Mouse (Mus musculus): Measurements from ENCODE around the gene Fam161b. TPM values are rescaled to one million over a fixed set of nuclear protein-coding genes. Genes with fewer than 3 reads are reported as not detected.

Gene Fam161b
- polyA plus RNA-seq, 1 experiment from 2014 or later: 4.0 TPM

- no peak for ATAC-seq (ENCODE audit: insufficient number of reproducible peaks, low FRiP score, low TSS enrichment, low read depth)
- Histone ChIP-seq H3K9me3 (ENCODE audit: control insufficient read depth, low read length) (no peaks in the 10 kb centered on the region), H3K4me2 (ENCODE audit: low read depth, severe bottlenecking) (no peak overlapping the region), H3K4me3 (ENCODE audit: low read depth, low read length) (no peak overlapping the region), H3K36me3 (ENCODE audit: control insufficient read depth, insufficient read depth, low read length) (no peaks in the 10 kb centered on the region), H3K27ac (replicated peaks; ENCODE audit: low read depth, low read length) (no peak overlapping the region), H3K27me3 (ENCODE audit: control insufficient read depth, insufficient read depth, low read length) (no peaks in the 10 kb centered on the region), H3K4me1 (ENCODE audit: control insufficient read depth, insufficient read depth, low read length) (no peaks in the 10 kb centered on the region), H3K9ac (ENCODE audit: low read length) (no peak overlapping the region)
- DNase-seq (ENCODE audit: low spot score): no peak
- WGBS: 80% methylated on average over 3 of the region's 3 CpGs
Measured at GRCm38 (mm10) chr12:84400068-84400467, 38.4 kb upstream of the Fam161b start.

GRCm38 (mm10) chr12:84399663-84400062 lies 38.0 kb upstream of the Fam161b start:
- DNase-seq (ENCODE audit: low spot score): no peak
- Histone ChIP-seq H3K27me3 (ENCODE audit: control insufficient read depth, insufficient read depth, low read length) (no peaks in the 10 kb centered on the region), H3K36me3 (ENCODE audit: control insufficient read depth, insufficient read depth, low read length) (no peaks in the 10 kb centered on the region), H3K9ac (ENCODE audit: low read length) (no peak overlapping the region), H3K4me3 (ENCODE audit: low read depth, low read length) (no peak overlapping the region), H3K9me3 (ENCODE audit: control insufficient read depth, low read length) (no peaks in the 10 kb centered on the region), H3K4me2 (ENCODE audit: low read depth, severe bottlenecking) (no peak overlapping the region), H3K27ac (replicated peaks; ENCODE audit: low read depth, low read length) (no peak overlapping the region), H3K4me1 (ENCODE audit: control insufficient read depth, insufficient read depth, low read length) (no peaks in the 10 kb centered on the region)
- no peak for ATAC-seq (ENCODE audit: insufficient number of reproducible peaks, low FRiP score, low TSS enrichment, low read depth)
- 77% methylated on average over 9 of the region's 9 CpGs for WGBS

DNA sequence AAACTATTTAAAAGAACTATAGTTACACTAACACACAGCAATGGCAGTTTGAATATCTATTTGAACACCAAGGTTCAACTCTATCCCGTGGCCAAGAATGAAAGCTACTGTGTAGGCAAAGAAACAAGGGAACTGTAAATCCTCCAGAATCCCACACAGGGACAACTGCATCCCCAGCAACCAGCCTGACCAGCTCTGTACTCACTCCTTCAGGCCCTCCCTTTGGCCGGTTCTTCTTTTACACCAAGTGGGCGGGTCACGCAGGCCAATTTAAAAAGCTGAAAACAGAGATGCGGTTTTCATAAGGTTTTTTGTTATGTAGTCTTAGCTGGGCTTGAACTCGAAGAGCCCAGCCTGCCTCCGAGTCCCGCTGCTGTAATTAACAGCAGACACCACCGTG lies 37.5 kb upstream of the Fam161b start:
- H3K9me3 ChIP-seq (ENCODE audit: control insufficient read depth, low read length): no peaks in the 10 kb centered on the region
- H3K27ac ChIP-seq (replicated peaks; ENCODE audit: low read depth, low read length): no peak overlapping the region
- WGBS: 75% methylated on average over 9 of the region's 9 CpGs
- H3K4me2 ChIP-seq (ENCODE audit: low read depth, severe bottlenecking): no peak overlapping the region
- H3K4me3 ChIP-seq (ENCODE audit: low read depth, low read length): no peak overlapping the region
- H3K36me3 ChIP-seq (ENCODE audit: control insufficient read depth, insufficient read depth, low read length): no peaks in the 10 kb centered on the region
- no peaks in the 10 kb centered on the region for H3K27me3 ChIP-seq (ENCODE audit: control insufficient read depth, insufficient read depth, low read length)
- no peak overlapping the region for H3K9ac ChIP-seq (ENCODE audit: low read length)
- ATAC-seq (ENCODE audit: insufficient number of reproducible peaks, low FRiP score, low TSS enrichment, low read depth) (no peak), DNase-seq (ENCODE audit: low spot score) (no peak)
- H3K4me1 ChIP-seq (ENCODE audit: control insufficient read depth, insufficient read depth, low read length): no peaks in the 10 kb centered on the region

DNA sequence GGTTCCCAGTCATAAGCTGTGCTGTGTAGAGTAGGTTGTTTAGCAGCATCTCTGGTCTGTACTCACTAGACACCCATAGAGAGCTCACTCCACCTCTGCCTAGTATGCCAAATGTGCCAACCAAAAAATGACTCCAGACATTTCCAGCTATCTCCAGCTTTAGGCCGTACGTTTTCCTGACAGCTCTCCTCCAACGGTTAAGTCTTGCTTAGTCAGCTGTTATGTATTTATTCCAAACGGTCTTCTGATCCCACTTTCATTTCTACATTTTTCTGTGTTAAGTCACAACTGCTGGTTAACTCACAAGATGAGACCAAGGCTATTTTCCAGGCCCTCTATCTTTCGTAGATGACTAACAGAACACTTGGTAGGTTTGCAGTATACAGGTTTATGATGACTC lies 37.0 kb upstream of the Fam161b start:
- ATAC-seq (ENCODE audit: insufficient number of reproducible peaks, low FRiP score, low TSS enrichment, low read depth): no peak
- no peak overlapping the region for H3K4me2 ChIP-seq (ENCODE audit: low read depth, severe bottlenecking)
- no peak overlapping the region for H3K27ac ChIP-seq (replicated peaks; ENCODE audit: low read depth, low read length)
- no peaks in the 10 kb centered on the region for H3K9me3 ChIP-seq (ENCODE audit: control insufficient read depth, low read length)
- H3K36me3 ChIP-seq (ENCODE audit: control insufficient read depth, insufficient read depth, low read length): no peaks in the 10 kb centered on the region
- WGBS: 84% methylated on average over 5 of the region's 5 CpGs
- H3K9ac ChIP-seq (ENCODE audit: low read length): no peak overlapping the region
- no peak overlapping the region for H3K4me3 ChIP-seq (ENCODE audit: low read depth, low read length)
- no peaks in the 10 kb centered on the region for H3K4me1 ChIP-seq (ENCODE audit: control insufficient read depth, insufficient read depth, low read length)
- DNase-seq (ENCODE audit: low spot score): no peak
- H3K27me3 ChIP-seq (ENCODE audit: control insufficient read depth, insufficient read depth, low read length): no peaks in the 10 kb centered on the region

- no peak for ATAC-seq (ENCODE audit: insufficient number of reproducible peaks, low FRiP score, low TSS enrichment, low read depth)
- no peak overlapping the region for H3K4me3 ChIP-seq (ENCODE audit: low read depth, low read length)
- H3K9me3 ChIP-seq (ENCODE audit: control insufficient read depth, low read length): no peaks in the 10 kb centered on the region
- H3K27ac ChIP-seq (replicated peaks; ENCODE audit: low read depth, low read length): no peak overlapping the region
- no peaks in the 10 kb centered on the region for H3K27me3 ChIP-seq (ENCODE audit: control insufficient read depth, insufficient read depth, low read length)
- H3K4me2 ChIP-seq (ENCODE audit: low read depth, severe bottlenecking): no peak overlapping the region
- no peaks in the 10 kb centered on the region for H3K36me3 ChIP-seq (ENCODE audit: control insufficient read depth, insufficient read depth, low read length)
- H3K9ac ChIP-seq (ENCODE audit: low read length): no peak overlapping the region
- no peaks in the 10 kb centered on the region for H3K4me1 ChIP-seq (ENCODE audit: control insufficient read depth, insufficient read depth, low read length)
- no peak for DNase-seq (ENCODE audit: low spot score)
Measured at GRCm38 (mm10) chr12:84397685-84398084, 36.1 kb upstream of the Fam161b start.

DNA sequence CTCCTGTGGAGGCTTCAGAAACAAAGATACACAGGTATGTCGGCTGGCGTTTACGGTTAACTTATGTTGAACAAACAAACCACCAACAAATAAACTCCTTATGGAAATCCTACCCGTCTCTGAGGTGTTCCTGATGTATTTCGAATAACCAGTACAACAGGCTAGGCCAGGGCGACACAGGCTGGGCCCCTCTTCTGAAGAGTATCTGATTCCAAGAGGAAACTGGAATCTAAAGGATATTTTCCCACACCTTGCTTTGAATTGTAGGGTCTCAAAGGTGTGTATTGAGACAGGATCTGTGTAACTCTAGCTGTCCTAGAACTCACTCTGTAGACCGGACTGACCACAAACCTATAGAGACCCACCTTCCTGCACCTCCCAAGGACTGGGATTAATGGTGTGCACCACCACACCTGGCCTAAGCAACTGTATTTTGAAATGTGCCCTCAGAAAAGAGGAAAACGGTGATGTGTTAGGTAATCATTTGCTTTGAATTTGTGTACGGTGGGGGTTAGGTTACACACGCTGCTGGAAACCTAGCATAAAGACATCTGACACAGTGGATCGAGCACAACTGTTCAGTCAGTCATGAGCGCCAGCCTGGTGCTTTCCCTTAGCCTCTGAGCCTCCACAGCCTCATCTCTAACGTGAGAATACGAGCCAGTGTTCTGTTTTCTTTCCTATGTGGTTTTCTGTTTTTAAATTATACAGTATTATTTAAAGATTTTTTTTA lies 35.5 kb upstream of the Fam161b start:
- no peak overlapping the region for H3K9ac ChIP-seq (ENCODE audit: low read length)
- no peak for ATAC-seq (ENCODE audit: insufficient number of reproducible peaks, low FRiP score, low TSS enrichment, low read depth)
- no peaks in the 10 kb centered on the region for H3K4me1 ChIP-seq (ENCODE audit: control insufficient read depth, insufficient read depth, low read length)
- 89% methylated on average over 14 of the region's 14 CpGs for WGBS
- no peaks in the 10 kb centered on the region for H3K9me3 ChIP-seq (ENCODE audit: control insufficient read depth, low read length)
- H3K4me3 ChIP-seq (ENCODE audit: low read depth, low read length): no peak overlapping the region
- DNase-seq (ENCODE audit: low spot score): no peak
- no peaks in the 10 kb centered on the region for H3K36me3 ChIP-seq (ENCODE audit: control insufficient read depth, insufficient read depth, low read length)
- H3K27me3 ChIP-seq (ENCODE audit: control insufficient read depth, insufficient read depth, low read length): no peaks in the 10 kb centered on the region
- H3K4me2 ChIP-seq (ENCODE audit: low read depth, severe bottlenecking): no peak overlapping the region
- no peak overlapping the region for H3K27ac ChIP-seq (replicated peaks; ENCODE audit: low read depth, low read length)

DNA sequence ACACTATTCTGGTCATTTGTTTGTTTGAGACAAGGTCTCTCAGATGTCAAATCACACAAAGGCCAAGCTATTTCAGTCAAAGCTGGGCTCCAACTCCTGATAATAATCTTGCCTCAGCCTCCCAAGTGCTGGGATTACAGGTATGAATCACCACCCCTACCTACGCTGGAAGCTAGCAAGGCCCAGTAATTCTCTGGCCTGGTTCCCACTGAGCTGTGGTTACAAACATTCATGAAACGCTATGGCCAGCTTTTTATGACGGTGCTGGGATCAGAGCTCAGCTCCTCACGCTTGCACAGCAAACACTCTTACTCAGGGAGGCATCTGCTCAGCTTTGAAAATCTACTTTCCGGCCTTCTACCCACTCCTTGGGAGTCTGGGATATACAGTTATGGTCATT lies 32.2 kb upstream of the Fam161b start:
- DNase-seq (ENCODE audit: low spot score): no peak
- no peaks in the 10 kb centered on the region for H3K36me3 ChIP-seq (ENCODE audit: control insufficient read depth, insufficient read depth, low read length)
- H3K9me3 ChIP-seq (ENCODE audit: control insufficient read depth, low read length): no peaks in the 10 kb centered on the region
- no peaks in the 10 kb centered on the region for H3K4me1 ChIP-seq (ENCODE audit: control insufficient read depth, insufficient read depth, low read length)
- H3K9ac ChIP-seq (ENCODE audit: low read length): no peak overlapping the region
- no peak overlapping the region for H3K4me2 ChIP-seq (ENCODE audit: low read depth, severe bottlenecking)
- H3K4me3 ChIP-seq (ENCODE audit: low read depth, low read length): no peak overlapping the region
- no peaks in the 10 kb centered on the region for H3K27me3 ChIP-seq (ENCODE audit: control insufficient read depth, insufficient read depth, low read length)
- 86% methylated on average over 5 of the region's 5 CpGs for WGBS
- ATAC-seq (ENCODE audit: insufficient number of reproducible peaks, low FRiP score, low TSS enrichment, low read depth): no peak
- no peak overlapping the region for H3K27ac ChIP-seq (replicated peaks; ENCODE audit: low read depth, low read length)

DNA sequence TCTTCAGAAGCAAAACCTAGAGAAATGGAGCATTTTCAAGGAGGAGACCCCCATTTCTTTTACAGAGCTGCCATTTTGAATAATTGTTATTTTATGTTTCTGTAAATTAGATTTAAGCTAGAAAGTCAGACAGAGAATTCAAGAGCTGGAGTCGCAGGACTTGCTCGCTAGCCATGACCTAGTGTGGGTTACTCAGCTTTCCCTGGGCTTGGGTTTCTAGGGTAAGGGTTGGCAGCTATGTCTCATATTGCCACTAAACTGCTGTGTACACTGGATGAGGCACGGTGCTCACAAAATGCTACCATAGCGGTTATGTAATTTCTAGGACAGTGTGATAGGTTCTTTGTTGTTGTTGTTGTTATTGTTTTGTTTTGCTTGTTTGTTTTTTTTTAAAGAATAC lies 31.0 kb upstream of the Fam161b start:
- H3K9me3 ChIP-seq (ENCODE audit: control insufficient read depth, low read length): no peaks in the 10 kb centered on the region
- no peak for ATAC-seq (ENCODE audit: insufficient number of reproducible peaks, low FRiP score, low TSS enrichment, low read depth)
- no peak overlapping the region for H3K4me2 ChIP-seq (ENCODE audit: low read depth, severe bottlenecking)
- H3K27me3 ChIP-seq (ENCODE audit: control insufficient read depth, insufficient read depth, low read length): no peaks in the 10 kb centered on the region
- no peak overlapping the region for H3K4me3 ChIP-seq (ENCODE audit: low read depth, low read length)
- WGBS: 95% methylated on average over 4 of the region's 4 CpGs
- DNase-seq (ENCODE audit: low spot score): no peak
- H3K27ac ChIP-seq (replicated peaks; ENCODE audit: low read depth, low read length): no peak overlapping the region
- no peak overlapping the region for H3K9ac ChIP-seq (ENCODE audit: low read length)
- H3K36me3 ChIP-seq (ENCODE audit: control insufficient read depth, insufficient read depth, low read length): no peaks in the 10 kb centered on the region
- H3K4me1 ChIP-seq (ENCODE audit: control insufficient read depth, insufficient read depth, low read length): no peaks in the 10 kb centered on the region

DNA sequence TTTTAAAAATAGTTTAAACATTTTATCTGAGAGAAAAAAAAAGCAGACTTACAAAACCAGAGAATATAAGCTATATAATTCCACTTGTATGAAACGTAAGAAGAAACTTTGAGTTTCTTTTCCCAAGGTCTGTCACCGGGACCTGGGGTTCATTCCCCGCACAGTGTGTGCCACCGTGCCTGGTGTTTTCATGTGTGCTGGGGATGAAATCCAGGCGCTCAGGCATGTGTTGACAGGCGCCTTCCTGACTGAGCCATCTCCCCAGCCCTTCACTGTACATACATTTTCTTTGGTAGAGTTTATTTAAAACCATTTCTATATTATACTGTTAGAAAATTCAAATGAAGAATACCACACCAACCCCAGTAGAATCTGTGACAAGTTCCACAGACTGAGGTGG lies 28.7 kb upstream of the Fam161b start:
- H3K9ac ChIP-seq (ENCODE audit: low read length): no peak overlapping the region
- DNase-seq (ENCODE audit: low spot score) (no peak), ATAC-seq (ENCODE audit: insufficient number of reproducible peaks, low FRiP score, low TSS enrichment, low read depth) (no peak)
- H3K27me3 ChIP-seq (ENCODE audit: control insufficient read depth, insufficient read depth, low read length): no peaks in the 10 kb centered on the region
- H3K36me3 ChIP-seq (ENCODE audit: control insufficient read depth, insufficient read depth, low read length): no peaks in the 10 kb centered on the region
- 69% methylated on average over 6 of the region's 6 CpGs for WGBS
- H3K27ac ChIP-seq (replicated peaks; ENCODE audit: low read depth, low read length): no peak overlapping the region
- H3K4me3 ChIP-seq (ENCODE audit: low read depth, low read length): no peak overlapping the region
- H3K4me2 ChIP-seq (ENCODE audit: low read depth, severe bottlenecking): no peak overlapping the region
- H3K9me3 ChIP-seq (ENCODE audit: control insufficient read depth, low read length): no peaks in the 10 kb centered on the region
- H3K4me1 ChIP-seq (ENCODE audit: control insufficient read depth, insufficient read depth, low read length): no peaks in the 10 kb centered on the region

All from limb, embryonic 11.5 days (tissue).